Mouse (Mus musculus): ENCODE measurements at regions not wholly inside any gene's neighbourhood (a gene's known extent, or its start where the extent isn't known, plus 50 kb on each side); places are given as distances from the start of the nearest gene placed in this dataset.
A peak's percentile ranks its signal among the peaks of the same experiment; 100 is the strongest.

DNA sequence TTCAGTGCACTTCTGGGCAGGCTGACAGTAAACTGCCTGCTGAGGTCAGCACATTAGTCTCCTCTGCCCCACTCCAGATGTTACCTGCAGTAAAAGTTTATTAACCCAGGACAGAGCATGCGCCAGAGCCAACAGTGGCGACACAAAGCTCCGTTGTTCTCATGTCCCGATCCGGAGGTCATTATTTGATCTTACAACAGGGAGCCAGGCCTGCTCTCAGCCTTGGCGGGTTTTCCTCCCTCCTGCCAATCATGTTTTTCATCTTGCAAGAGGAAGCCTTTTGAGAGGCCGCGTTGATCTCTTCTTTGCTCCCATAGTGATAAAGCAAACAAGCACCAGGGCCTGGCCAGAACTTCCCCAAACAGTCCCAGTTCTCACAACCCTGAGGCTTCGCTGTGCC is 64.7 kb downstream of the Olfr267 start:
- H3K9me3 ChIP-seq (replicated peaks; ENCODE audit: insufficient read depth, low read length) = no peaks in the 10 kb centered on the region
- H3K79me2 ChIP-seq (ENCODE audit: control insufficient read depth, insufficient read depth, low read length, poor library complexity) = no peaks in the 10 kb centered on the region
- DNase-seq (ENCODE audit: low read depth, low spot score) = peak; percentile 4
- H3K9ac ChIP-seq (ENCODE audit: control insufficient read depth, low read depth, low read length, poor library complexity, severe bottlenecking) = no peak overlapping the region
- no peaks in the 10 kb centered on the region for H3K27me3 ChIP-seq (ENCODE audit: control insufficient read depth in 1 of 2, insufficient read depth in 2 of 2, low read length in 2 of 2)
- no peak overlapping the region for H3K4me3 ChIP-seq (ENCODE audit: control insufficient read depth in 1 of 2, insufficient read depth in 1 of 2, low read depth in 2 of 2, low read length in 2 of 2)
- TF ChIP-seq POLR2A (IDR thresholded peaks at IDR 0.05; ENCODE audit: control insufficient read depth in 1 of 2, insufficient read depth in 1 of 2, low read depth in 1 of 2, low read length in 2 of 2, poor library complexity in 1 of 2) = no peak
- TF ChIP-seq MEF2A (IDR thresholded peaks at IDR 0.05; ENCODE audit: extremely low read depth, insufficient replicate concordance, low read depth, low read length, poor library complexity, severe bottlenecking) = no peak
- TF ChIP-seq ZKSCAN1 (IDR thresholded peaks at IDR 0.05; ENCODE audit: low read depth, low read length) = no peak
- no peak for TF ChIP-seq RCOR1 (IDR thresholded peaks at IDR 0.05; ENCODE audit: low read depth, low read length)
- no peak for TF ChIP-seq HCFC1 (IDR thresholded peaks at IDR 0.05; ENCODE audit: low read depth, low read length)
- no peak for TF ChIP-seq KAT2A (conservative IDR thresholded peaks at IDR 0.05; ENCODE audit: low read depth, low read length)
- no peak for TF ChIP-seq TCF12 (IDR thresholded peaks at IDR 0.05; ENCODE audit: low read depth, low read length)
- TF ChIP-seq BHLHE40 (IDR thresholded peaks at IDR 0.05; ENCODE audit: borderline replicate concordance, low read depth, low read length) = no peak
- no peak for TF ChIP-seq CTCF (IDR thresholded peaks at IDR 0.05 in 2 of 3, conservative IDR thresholded peaks at IDR 0.05 in 1 of 3; ENCODE audit: control insufficient read depth in 1 of 3, insufficient read depth in 1 of 3, low read depth in 2 of 3, low read length in 3 of 3, poor library complexity in 1 of 3, severe bottlenecking in 1 of 3)
- no peak for TF ChIP-seq POLR2AphosphoS5 (IDR thresholded peaks at IDR 0.05; ENCODE audit: borderline replicate concordance, low read depth, low read length)
- TF ChIP-seq ZNF384 (IDR thresholded peaks at IDR 0.05; ENCODE audit: low read depth, low read length) = no peak
- H3K27ac ChIP-seq (ENCODE audit: control insufficient read depth, low read depth, low read length) = no peak overlapping the region
- no peaks in the 10 kb centered on the region for H3K36me3 ChIP-seq (ENCODE audit: control insufficient read depth in 1 of 2, insufficient read depth in 2 of 2, low read length in 2 of 2)
- H3K4me1 ChIP-seq (ENCODE audit: control insufficient read depth in 1 of 2, insufficient read depth in 2 of 2, low read length in 2 of 2) = no peaks in the 10 kb centered on the region

GRCm38 (mm10) chr4:58720682-58721081 is 66.8 kb downstream of the Olfr267 start:
- Histone ChIP-seq H3K9me3 (replicated peaks; ENCODE audit: insufficient read depth, low read length) (no peaks in the 10 kb centered on the region), H3K27ac (ENCODE audit: control insufficient read depth, low read depth, low read length) (no peak overlapping the region), H3K79me2 (ENCODE audit: control insufficient read depth, insufficient read depth, low read length, poor library complexity) (no peaks in the 10 kb centered on the region), H3K4me1 (ENCODE audit: control insufficient read depth in 1 of 2, insufficient read depth in 2 of 2, low read length in 2 of 2) (no peaks in the 10 kb centered on the region), H3K27me3 (ENCODE audit: control insufficient read depth in 1 of 2, insufficient read depth in 2 of 2, low read length in 2 of 2) (no peaks in the 10 kb centered on the region; a peak in 1 of 4 replicates), H3K36me3 (ENCODE audit: control insufficient read depth in 1 of 2, insufficient read depth in 2 of 2, low read length in 2 of 2) (no peaks in the 10 kb centered on the region), H3K9ac (ENCODE audit: control insufficient read depth, low read depth, low read length, poor library complexity, severe bottlenecking) (no peak overlapping the region), H3K4me3 (ENCODE audit: control insufficient read depth in 1 of 2, insufficient read depth in 1 of 2, low read depth in 2 of 2, low read length in 2 of 2) (no peak overlapping the region)
- TF ChIP-seq CTCF (IDR thresholded peaks at IDR 0.05 in 2 of 3, conservative IDR thresholded peaks at IDR 0.05 in 1 of 3; ENCODE audit: control insufficient read depth in 1 of 3, insufficient read depth in 1 of 3, low read depth in 2 of 3, low read length in 3 of 3, poor library complexity in 1 of 3, severe bottlenecking in 1 of 3) = no peak
- TF ChIP-seq EP300 (IDR thresholded peaks at IDR 0.05; ENCODE audit: low read depth in 1 of 2, low read length in 2 of 2) = no peak
- no peak for TF ChIP-seq GATA1 (IDR thresholded peaks at IDR 0.05; ENCODE audit: low read depth, low read length)
- no peak for TF ChIP-seq POLR2AphosphoS2 (IDR thresholded peaks at IDR 0.05; ENCODE audit: low read length)
- no peak for TF ChIP-seq MYC (IDR thresholded peaks at IDR 0.05; ENCODE audit: low read depth, low read length)
- no peak for TF ChIP-seq JUND (IDR thresholded peaks at IDR 0.05; ENCODE audit: low read depth, low read length)
- no peak for DNase-seq (ENCODE audit: low read depth, low spot score)

Measured in MEL (cell line).